Mouse (Mus musculus) thymus, adult 2 months (tissue): ENCODE measurements at regions not wholly inside any gene's neighbourhood (a gene's known extent, or its start where the extent isn't known, plus 50 kb on each side); places are given as distances from the start of the nearest gene placed in this dataset.

Source experiments
- CTCF ChIP-seq: fragments of 200-500 bp; IDR thresholded peaks from 2 replicates; pipeline ENCODE4 v1.5.1; 2012; ENCODE audit warnings: mild to moderate bottlenecking, control low read depth, low read length, moderate library complexity, borderline replicate concordance; ENCODE audit not compliant: control insufficient read depth, poor library complexity, insufficient read depth; ENCODE audit errors: extremely low read depth
- POLR2A ChIP-seq: fragments of 200-500 bp; IDR thresholded peaks from 2 replicates; pipeline ENCODE4 v1.6.1; 2012; ENCODE audit warnings: mild to moderate bottlenecking, low read length, control low read depth, moderate library complexity; ENCODE audit not compliant: control insufficient read depth, poor library complexity, insufficient read depth; ENCODE audit errors: extremely low read depth

GRCm38 (mm10) chr17:79960688-79961087 lies 64.8 kb upstream of the Atl2 start:
- TF ChIP-seq CTCF (no peak), POLR2A (no peak)
